Mouse (Mus musculus): ENCODE measurements at regions not wholly inside any gene's neighbourhood (a gene's known extent, or its start where the extent isn't known, plus 50 kb on each side); places are given as distances from the start of the nearest gene placed in this dataset.
"Not testable (repeated sequence)": the region's sequence is repeated elsewhere in the genome, so short reads cannot be mapped to it uniquely, and the experiment has no call there.

DNA sequence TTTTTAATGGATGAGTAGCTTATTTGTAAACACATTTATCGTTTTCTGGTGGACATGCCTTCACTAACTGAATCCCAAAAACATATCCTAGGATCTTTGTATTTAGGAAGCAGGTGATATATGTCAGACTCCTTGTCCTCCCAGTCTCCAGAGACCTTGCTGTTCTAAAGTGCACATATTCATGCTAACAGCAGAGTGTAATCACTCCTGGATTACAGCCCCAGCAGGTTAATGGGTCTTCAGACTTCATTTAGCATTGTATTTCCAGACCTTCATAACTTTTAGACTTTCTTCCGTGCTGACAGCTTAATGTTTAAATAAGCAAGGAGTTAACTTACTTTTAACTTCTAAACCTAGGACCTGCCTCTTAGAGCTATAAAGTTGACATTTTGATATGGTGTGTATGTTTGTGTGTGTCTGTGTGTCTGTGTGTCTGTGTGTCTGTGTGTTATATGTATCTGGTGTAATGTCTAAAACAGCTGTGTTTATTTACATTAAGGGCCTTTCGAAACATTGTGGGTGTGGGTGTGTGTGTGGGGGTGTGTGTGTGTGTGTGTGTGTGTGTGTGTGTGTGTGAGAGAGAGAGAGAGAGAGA lies 398.3 kb downstream of the Gm4340 start:
- DNase-seq (ENCODE audit: extremely low spot score, low read depth, low spot score) = peak; percentile 12

DNA sequence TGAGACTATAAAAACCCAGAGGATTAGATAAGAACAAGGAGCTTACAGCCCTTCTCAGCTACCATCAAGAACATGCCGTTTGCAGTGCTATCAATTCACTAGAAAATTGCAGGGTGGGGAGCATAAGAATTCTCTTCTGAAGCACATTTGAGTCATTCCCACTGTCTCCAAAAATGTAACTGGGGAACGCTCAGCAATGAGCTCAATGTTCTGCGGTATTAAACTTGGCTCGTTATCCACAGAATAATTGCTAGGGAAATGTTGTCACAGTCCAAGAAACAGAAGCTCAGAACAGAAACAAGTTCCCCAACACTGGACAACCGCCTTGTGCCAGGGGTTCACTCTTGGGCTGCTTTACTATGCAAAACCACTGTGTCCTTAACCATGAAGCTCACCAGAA lies 402.1 kb downstream of the Gm4340 start:
- no peak for DNase-seq (ENCODE audit: extremely low spot score, low read depth, low spot score)

DNA sequence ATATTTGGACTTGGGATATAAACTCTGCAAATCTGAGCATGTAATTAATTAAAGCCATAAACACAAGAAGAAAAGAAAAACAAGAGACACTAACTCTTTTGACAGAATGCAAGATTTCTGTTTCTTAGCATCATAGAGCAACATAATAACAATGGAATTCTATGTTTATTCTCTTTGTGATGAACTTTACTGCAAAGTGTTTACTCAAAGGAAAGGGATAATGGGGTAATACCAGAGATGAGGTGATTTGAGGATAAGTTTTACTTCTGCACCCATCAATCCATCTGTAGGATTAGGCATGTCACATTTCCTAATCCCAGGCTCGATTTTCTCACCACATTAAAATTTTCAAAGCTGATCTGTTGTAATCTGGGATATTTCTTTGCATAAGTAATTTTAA lies 433.8 kb downstream of the Gm4340 start:
- DNase-seq (ENCODE audit: extremely low spot score, low read depth, low spot score) = no peak

DNA sequence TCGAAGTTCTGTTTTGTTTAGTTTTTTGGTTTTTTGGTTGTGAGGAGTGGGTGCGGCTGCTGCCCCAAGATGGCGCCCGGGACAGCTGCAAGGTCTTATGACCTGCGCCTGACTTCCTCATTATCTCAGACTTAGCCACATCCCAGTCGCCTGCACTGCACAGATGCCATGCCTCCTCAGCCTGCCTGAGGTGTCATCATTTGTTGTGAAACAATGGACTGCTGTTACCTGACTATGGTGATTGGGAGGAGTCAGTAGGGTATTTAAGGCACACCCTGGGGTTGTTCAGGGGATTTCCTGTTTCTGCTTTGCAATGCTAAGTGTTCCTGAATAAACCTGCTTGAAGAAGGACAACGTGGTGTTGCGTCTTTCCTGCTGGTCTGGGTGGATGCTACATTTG lies 457.2 kb downstream of the Gm4340 start:
- DNase-seq (ENCODE audit: extremely low spot score, low read depth, low spot score) = no peak

DNA sequence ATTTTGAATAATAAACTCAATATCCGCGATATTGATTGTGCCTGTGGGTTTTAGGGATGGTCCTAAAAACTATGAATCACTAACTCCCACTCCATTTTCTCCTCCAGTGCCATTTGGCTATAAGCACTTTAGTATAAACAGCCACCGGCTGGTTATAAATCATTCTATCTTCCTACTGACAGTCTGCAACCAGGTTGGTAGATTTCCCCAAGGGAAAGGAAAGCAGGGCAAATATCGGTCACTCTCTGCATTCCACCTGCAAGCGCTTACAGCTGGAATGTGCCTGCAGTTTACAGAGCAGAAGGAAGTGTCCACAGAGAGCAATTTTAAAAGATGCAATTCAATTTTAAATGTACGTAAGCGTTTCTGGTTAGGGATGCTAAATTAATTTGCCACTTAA lies 466.5 kb downstream of the Gm4340 start:
- DNase-seq (ENCODE audit: extremely low spot score, low read depth, low spot score) = no peak

DNA sequence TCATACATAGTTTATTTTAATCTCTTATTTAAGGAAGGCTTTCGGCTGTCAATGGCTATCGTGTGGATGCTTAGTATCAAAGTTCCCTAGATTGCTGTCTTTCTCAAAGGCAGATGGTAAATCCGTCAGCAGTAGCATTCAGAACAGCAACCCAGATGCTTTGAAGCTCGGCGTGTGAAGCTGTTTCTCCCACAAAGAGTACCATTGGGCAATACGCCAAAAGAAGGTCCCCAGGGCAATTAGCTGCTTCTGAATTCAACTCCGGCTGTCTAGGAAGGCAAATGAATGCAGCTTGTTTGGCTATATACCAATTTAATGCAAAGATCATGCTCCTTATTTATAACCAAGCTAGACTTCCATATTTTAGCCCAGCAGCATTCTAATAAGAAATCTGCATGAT lies 467.8 kb downstream of the Gm4340 start:
- no peak for DNase-seq (ENCODE audit: extremely low spot score, low read depth, low spot score)

DNA sequence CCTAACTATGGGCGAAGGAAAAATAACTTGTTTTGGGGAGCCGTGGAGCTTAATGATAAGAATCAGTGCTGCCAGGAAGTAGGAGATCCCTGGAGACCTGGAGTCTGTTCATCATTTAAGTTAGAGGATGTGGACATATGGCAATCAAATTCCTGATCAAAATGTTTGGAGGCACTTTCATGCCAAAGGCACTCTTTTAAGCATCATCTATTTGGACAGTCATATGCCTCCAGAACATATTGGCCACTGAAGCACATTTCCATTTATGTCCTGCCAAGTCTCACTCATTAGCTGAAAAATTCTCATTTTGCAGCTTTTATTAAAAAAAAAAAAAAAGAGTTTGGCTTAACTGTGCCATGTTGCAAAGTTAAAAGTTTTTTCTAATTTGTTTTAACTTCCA lies 474.4 kb downstream of the Gm4340 start:
- DNase-seq (ENCODE audit: extremely low spot score, low read depth, low spot score) = no peak

DNA sequence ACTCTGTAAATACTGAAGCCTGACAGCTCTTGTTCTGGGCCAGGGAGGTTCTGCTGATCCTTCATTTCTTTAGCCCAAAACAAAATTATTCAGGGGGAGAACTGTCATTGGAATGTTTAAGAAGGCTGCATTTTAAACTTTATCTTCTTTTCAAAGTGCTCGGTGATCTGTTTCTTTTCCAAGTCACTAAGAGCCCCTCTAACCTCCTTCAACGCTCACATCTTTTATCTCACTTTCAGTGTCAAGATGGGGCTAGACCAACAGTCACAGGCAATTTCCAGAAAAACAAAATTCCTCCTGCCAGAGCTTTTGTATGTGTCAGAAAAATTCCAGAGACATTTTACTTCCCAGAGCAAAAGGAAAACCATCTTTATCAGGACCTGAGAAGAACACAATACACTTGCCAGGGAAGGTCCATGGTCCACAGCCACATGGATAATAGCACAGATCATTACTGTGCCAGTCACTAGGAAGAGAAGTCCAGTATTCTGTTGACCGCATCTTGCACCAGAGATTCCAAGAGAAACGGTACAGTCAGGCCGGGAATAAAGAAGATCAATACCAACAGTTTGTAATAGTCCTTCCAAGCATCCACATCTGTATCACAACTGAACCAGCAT lies 491.0 kb downstream of the Gm4340 start:
- no peak for DNase-seq (ENCODE audit: extremely low spot score, low read depth, low spot score)

DNA sequence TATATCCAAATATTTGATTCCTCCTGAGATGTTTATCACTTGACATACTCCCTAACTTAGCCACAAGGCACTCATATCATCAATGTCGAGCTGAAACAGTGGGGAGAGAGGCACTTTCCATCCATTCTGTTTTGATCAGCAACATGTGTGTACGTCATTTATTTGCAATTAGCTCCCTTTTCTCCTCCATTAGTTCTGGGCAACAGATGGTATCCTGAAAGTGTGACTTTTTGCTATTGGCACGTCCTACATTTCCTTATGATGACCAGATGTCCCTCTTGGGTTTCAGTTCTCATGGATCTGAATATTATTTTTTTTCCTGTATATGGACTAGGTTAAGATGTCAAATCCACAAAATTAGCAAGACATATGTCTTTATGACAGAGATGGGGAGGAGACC lies 492.0 kb downstream of the Gm4340 start:
- DNase-seq (ENCODE audit: extremely low spot score, low read depth, low spot score) = no peak

DNA sequence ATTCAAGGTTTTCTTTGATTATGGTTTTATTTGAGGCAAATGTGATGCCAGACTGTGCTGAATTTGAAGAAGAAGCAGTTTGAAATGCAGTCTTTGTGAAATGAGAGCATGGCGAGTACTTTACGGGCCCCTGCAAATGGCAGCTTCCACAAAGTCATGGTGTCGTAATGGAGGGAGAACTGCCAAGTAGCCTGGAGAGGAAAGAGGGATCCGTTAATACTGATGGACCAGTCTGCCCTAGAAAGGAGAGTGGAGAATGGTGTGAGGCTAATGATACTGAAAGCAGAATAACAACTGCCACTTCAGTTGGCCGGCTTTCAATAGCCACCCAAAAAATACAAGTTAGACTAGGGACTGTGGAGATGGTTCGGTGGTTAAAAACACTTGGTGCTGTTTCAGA lies 492.8 kb downstream of the Gm4340 start:
- no peak for DNase-seq (ENCODE audit: extremely low spot score, low read depth, low spot score)

DNA sequence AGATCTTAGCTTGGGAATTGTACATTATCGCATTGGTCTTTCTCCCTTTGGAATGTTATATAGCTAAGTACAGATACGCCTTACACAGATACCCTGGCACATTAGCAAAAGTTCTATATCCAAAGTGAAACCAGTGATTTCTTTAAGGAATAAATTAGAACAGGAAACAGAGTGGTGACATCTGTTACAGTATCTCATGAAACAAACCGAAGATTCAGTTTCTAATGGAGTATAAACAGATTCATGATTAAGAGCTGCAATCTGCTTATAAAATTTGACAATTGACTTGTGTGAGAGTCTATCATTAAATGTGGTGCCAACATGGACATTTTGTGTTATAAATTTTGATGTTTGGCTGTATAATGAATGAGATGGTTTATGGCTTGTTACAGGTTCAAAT lies 501.1 kb downstream of the Gm4340 start:
- DNase-seq (ENCODE audit: extremely low spot score, low read depth, low spot score) = no peak

DNA sequence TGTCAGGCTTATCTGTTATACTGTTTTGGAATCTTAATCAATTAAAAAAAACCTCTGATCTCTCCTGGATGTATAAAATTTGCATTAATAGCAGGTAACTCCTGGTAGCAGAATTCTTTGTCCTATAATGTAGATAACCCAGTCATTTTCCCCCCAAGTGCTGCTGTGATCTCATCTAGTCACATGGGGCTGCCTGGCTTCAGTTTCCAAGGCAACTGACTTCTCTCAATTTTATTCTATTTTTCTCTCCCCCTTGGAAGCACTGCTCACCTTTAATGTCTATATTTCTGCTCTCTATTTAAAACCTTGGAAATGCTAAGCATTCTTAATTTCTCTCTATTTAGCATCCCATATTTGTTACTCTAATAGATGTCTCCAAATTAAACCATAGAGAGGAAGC lies 515.1 kb downstream of the Gm4340 start:
- DNase-seq (ENCODE audit: extremely low spot score, low read depth, low spot score) = no peak

DNA sequence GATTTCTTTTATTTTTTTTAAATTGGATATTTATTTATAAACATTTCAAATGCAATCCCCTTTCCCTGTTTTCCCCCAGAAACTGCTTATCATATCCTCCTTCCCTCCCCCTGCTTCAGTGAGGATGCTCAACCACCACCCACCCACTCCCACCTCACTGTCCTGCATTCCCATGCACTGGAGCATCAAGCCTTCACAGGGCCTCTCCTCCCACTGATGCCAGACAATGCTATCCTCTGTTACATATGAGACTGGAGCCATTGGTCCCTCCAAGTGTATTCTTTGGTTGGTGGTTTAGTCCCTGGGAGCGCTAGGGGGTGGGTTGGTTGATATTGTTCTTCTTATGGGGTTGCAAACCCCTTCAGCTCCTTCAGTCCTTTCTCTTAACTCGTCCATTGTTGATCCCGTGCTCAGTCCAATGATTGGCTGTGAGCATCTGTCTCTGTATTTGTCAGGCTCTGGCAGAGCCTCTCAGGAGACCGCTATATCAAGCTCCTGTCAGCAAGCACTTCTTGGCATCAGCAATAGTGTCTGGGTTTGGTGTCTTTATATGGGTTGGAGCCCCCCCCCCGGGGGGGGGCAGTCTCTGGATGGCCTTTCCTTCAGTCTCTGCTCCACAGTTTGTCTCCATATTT lies 519.6 kb downstream of the Gm4340 start:
- DNase-seq (ENCODE audit: extremely low spot score, low read depth, low spot score) = not testable (repeated sequence)
